Mouse (Mus musculus) spleen, postnatal 10 days (tissue): ENCODE results near the gene Aldh2.
"Not testable (repeated sequence)": the region's sequence is repeated elsewhere in the genome, so short reads cannot be mapped to it uniquely, and the experiment has no call there.

Source experiments
- DNase-seq, 2 experiments: peaks; one replicate each; pipeline ENCODE4 v3.0.0; 2021 to 2022; ENCODE audit warnings: low spot score in 2 of 2

Gene Aldh2

DNA sequence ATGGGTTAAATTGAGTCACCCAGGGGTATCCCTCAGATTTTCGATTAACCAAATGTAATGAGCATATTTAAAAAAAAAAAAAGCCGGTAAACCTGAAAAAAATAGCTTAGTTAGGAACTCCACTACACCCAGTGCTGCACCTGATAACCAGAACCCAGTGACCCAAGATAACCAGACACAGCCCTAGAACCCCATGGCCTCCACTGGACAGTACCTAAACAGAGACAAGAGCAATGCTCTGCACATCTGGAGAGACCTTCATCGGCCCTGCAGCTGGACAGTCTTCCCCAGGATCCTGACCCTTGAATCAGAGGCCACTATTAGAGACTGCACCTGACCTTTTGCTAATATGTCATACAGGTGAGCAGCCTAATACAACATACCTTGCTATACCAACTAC is 46.5 kb downstream of the Aldh2 start:
- no peak for DNase-seq

DNA sequence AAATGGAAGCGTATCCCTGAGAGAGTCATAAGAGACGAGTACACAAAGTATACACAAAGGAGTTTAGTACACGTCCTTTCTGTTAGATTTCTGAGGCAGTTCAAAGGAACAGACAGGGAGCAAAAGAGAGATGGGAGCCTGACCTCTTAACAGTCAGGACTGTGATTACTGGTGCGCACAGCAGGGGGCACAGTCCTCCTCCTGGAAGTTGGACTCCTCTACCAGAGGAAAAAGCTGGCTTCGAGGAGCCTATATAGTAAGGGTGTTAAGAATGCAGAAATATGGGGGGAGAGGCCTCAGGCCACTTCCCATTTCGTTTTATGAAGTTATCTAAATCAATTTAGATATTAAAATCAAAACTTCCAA is 47.1 kb downstream of the Aldh2 start:
- peak; percentile 53 to 77 for DNase-seq

GRCm38 (mm10) chr5:121545793-121546529 is 47.7 kb downstream of the Aldh2 start, which contains the start of gene Mapkapk5:
Gene Mapkapk5 (minus strand): TSS chr5:121545905.
- peak; percentile 99 for DNase-seq

DNA sequence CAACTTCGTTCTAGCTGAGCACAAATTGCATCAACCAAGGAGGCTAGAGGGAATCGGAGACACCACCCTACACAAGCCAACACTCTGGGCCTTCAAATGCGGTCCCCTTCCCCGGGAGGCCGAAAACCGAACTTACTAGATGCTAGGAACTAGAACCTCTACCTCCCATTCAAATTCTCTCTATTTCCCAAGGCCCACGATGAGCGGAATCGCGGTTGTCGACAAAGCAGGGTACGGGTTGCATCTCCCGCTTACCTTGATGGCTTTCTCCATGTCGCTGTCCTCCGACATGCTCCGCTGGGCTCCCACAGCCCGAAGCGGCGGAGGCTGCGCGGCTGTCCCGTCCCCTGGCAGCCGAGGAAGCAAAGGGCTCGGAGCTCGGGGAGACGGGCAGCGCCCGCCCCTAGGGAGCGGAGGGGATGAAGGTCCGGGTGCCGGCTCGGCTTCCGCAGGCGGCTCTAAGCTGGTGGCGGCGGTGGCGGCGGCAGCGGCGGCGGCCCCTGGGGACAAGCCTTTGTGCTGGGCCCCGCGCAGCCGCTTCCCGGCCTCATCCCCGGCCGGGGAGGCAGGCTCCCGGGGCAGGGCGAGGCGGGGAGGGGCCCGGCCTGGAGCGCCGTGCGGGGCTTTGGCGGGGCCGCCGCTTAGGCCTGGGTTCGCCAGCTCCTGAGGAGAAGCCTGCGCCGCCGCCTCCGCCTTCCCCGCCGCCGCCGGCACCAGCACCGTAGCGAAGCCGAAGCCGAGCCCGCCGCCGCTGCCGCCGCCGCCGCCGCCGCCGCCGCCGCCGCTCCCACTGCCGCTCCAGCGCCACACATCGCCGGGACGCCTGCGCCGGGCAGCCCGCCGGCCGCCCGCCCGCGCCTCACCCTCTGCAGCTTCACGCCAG is 48.5 kb downstream of the Aldh2 start, which contains the start of the genes Adam1a and Gm42878:
TSS of gene Adam1a (minus strand) at position 573 of the 883 bp plus-strand sequence.
TSS of gene Gm42878 (minus strand) at position 573 of the 883 bp plus-strand sequence.
- DNase-seq, result peak in 1 of 2 experiments; percentile 65

GRCm38 (mm10) chr5:121543370-121543769 is 50.3 kb downstream of the Aldh2 start:
- DNase-seq, result no peak

GRCm38 (mm10) chr5:121541235-121541634 is 52.4 kb downstream of the Aldh2 start:
- no peak for DNase-seq

- DNase-seq, result no peak
Observed at GRCm38 (mm10) chr5:121540066-121540465, 53.6 kb downstream of the Aldh2 start.

DNA sequence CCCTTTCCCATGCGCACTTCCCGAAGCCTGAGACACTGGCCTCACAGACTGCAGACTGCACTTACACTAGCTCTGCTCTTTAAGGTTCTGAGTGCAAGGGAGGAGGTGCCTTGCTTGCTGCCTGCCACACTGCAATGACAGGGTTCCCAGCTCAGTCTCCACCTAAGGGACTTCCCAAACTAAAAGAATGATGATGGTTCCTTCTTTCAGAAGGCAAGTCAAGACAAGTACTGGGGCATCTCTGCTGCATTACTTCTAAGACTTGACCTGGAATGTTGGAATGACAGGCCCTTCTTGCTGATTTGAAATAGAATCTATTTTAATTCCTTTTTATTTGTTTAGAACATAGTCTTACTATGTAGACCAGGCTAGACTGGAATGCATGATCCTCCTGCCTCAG is 56.0 kb downstream of the Aldh2 start:
- DNase-seq, result no peak

DNA sequence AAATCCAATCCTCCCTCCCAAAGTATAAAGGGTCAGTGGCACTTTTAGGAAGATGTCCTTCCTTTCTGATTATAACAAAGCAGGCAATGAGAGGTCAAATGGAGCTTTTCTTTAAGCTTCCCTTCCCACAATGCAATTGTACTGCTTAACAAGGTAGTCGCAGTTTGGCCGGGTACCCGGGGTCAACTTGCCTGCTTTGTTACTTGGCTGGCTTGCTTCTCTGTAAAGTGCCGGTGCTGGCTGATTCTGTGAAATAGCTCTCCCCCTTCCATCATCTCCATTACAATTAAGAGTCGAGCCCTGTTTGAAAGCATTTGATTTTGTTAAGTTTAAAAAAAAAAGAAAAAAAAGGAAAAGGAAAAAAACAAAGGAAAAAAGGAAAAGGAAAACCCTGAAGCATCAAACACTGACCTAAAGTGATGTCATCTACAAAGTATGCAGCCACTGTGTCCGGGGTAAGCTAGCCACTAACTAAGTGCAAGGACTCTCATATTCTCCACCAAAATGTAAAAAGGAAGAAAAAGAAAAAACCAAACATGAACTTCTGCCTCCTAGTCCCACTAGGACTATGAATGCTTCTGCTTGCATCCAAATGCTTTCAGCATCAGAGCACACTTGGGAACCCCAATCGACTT is 56.6 kb downstream of the Aldh2 start:
- DNase-seq, result no peak

GRCm38 (mm10) chr5:121535116-121535515 is 58.5 kb downstream of the Aldh2 start:
- DNase-seq, result no peak

GRCm38 (mm10) chr5:121534521-121534920 is 59.1 kb downstream of the Aldh2 start:
- peak in 1 of 2 experiments; percentile 59 for DNase-seq

GRCm38 (mm10) chr5:121526961-121527360 is 66.7 kb downstream of the Aldh2 start:
- no peak for DNase-seq

DNA sequence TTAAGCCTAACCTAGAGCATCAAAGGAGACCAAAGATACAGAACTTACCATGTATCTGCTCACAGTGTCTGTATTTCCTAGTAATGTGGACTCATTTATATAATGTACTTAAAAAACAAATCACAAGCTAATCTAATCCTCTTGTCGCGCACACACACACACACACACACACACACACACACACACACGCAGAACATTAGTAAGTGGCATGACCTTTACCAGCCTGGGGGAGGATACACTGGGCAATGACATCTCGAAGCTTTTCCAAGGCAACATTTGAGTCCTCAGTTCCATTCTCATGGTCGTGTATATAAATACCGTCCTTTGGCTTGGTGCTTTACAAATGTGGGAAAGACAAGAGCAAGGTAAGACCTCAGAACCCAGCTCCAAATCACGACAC is 67.1 kb downstream of the Aldh2 start:
- DNase-seq, result no peak

DNA sequence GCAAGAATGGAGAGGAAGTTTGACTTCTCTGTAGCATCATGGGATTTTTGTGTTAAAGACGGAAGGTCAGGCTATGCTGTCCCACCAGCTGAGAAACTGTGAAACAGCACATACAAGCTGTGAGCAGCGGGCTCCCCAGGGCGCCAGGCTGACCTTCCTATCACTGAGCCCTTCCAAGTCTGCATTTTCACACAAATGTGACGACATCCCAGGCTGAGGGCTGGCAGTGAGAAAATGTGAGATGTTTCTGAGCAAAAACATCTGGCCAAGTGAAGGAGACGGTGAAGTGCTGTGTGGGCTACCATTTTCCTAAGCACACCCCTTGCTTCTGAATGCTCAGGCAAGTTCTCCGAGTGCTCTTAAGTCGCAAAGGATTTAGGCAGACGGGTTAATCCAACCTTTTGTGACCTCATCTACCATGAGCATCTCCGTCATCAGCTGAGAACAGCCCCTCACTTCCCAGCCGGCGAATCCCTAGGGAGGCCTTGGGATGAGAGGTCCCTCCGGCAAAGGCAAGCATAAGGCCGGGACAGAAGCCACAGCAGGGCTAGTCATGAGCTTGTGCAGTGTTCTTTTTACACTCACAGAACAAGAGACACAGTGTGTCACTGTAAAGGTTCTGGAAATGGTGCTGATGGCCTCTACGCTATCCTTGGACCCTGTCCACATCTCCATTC is 67.7 kb downstream of the Aldh2 start:
- no peak for DNase-seq

- not testable (repeated sequence) for DNase-seq
Observed at GRCm38 (mm10) chr5:121519758-121520157, 73.9 kb downstream of the Aldh2 start.

DNA sequence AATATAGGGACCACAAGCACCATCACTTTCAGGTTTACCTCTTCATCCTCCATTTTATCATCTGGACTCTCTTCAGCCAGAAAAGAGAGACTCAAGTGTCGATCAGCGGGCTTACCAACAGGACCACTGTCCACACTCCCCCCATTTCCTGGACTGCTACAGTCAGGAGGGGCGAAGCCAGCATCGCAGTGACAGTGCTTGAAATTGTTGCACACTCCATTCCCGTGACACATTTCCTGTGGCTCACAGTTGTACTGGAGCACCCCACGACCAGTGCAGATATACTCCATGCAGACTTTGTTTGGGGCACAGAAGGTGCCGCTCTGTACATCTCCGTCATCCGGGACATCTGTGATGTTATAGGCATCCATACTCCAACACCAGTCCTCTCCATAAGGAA is 74.6 kb downstream of the Aldh2 start:
- no peak for DNase-seq
